Mouse (Mus musculus) erythroid progenitor cell, adult 5-6 weeks (primary cell): ENCODE measurements around the gene Clcnka. TPM values are rescaled to one million over a fixed set of nuclear protein-coding genes. Genes with fewer than 3 reads are reported as not detected.

ENCODE experiments used
- ATAC-seq: replicated peaks from 2 replicates; pipeline ENCODE4 v1.8.0; 2016; ENCODE audit warnings: moderate number of reproducible peaks, mild to moderate bottlenecking, moderate TSS enrichment, inconsistent platforms; ENCODE audit not compliant: poor library complexity, low FRiP score, severe bottlenecking
- total RNA-seq, 2 experiments: library from RNA; stranded (forward) in 1 of 2; stranded (reverse) in 1 of 2; fragments of 150-400 nt in 1 of 2; fragments of 186-747, 209-891 nt in 1 of 2; gene quantifications; 2 replicates each; pipeline versions ENCODE4 v1.2.3 to v1.2.4; 2015 to 2017; ENCODE audit warnings: low replicate concordance in 2 of 2

Gene Clcnka
- total RNA-seq, 2 experiments from 2014 or later = not detected

DNA sequence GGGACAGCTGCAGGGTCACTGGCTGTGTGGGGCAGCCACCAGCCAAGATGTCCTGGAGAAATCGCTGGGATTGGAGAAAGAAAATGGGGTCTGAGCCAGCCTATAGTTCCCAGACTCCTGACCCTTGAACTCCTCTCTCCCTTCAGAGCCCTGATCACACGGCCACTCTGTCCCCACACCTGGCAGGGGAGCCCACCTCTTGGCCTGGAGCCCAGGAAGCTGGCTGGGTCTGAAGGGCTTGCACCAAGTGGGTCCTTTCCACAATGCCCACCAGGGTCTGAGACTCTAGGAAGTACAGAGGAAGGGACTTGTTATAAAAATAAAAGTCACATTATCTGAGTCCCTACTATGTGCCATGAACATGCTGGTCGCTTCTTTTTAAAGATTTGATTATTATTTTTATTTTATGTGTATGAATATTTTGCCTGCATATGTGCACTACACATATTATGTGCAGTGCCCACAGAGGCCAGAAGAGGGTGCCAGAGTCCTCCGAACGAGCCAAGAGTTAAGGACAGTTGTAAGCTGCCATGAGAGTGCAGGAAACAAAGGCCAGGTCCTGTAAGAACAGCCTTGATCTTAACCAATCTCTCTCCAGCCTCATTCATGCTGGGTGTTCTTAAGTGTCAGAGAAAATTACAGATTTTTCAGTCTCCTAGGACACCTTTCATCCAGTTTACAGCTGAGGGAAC, 11.3 kb downstream of the Clcnka start:
- peak; percentile 60; the same call in 1 of the 2 replicates for ATAC-seq

GRCm38 (mm10) chr4:141386150-141386549, 12.4 kb downstream of the Clcnka start:
- no peak for ATAC-seq

DNA sequence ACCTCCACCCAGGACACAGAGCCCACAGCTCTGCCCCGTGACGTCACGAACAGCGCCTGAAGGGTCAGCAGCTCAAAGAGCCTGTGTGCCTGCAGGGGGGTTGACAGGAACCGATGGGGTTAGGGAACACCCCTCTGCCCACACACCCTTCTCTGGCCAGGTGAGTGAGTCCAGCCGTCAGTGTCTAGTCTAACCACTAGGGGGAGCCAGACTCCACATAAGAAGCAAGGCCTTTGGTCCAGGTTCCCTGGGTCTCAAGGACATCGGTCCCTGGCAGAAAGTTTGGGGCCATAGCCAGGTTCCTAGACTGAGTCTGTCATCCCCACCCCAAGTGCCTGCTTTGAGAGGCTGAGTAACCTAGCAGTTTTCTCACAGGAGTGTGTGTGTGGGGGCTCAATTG, 13.2 kb downstream of the Clcnka start:
- peak; percentile 63 for ATAC-seq

DNA sequence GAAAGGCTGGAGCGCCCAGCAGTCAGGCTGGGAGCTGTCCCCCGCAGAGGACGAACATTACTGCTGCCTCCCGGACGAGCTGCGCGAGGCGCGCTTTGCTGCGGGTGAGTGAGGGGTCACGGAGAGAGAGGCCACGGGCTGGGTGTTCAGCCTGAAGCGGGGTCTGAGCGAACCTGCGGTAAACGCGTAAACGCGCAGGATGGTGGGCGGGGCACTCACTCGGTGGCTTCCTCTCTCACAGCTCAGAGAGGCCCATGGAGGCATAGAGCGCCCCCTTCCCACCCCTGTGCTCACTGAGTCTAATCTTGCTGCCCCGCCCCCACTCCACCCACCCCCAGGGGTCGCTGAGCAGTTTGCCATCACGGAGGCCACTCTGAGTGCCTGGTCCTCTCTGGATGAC, 16.1 kb downstream of the Clcnka start:
- ATAC-seq = no peak

GRCm38 (mm10) chr4:141379674-141380073, 18.9 kb downstream of the Clcnka start:
- ATAC-seq = no peak

GRCm38 (mm10) chr4:141372426-141372825, 26.1 kb downstream of the Clcnka start:
- ATAC-seq = no peak

DNA sequence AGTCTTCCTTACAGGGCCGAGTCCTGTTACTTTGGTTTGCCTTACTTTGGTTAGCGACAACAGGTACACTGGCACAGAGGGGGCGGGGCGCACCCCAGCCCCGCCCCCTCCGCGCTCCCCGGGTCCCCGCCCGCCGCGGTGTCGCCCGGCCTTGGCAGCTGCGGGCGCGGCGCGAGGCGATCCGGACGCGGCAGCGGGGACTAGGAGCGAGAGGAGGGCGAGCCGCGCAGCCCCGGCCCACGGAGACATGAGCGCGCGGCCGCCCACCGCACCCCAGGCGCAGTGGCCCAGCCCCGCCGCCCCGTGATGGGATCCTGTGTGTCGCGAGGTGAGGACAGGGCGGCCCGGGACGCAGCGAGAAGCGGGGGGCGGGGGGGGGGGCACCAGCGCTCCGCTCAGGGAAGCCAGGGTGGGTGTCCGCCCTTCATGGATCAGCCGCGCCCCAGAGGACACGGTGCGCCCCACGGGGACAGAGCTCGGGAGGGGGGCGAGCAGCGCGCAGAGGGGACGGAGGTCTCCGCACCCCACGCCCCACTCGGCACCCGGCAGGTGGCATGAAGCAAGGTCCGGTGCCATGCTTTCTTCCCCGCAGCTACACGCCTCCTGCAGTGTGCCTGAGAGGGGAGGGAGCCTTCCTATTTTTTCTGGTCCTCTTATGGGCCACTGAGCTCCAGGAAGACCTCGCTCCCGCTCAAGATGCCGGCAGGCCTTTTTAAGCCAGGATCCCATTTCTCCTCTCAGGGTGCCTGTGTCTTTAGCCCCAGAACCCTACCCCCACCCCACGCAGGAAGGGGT, 30.3 kb downstream of the Clcnka start, which contains the start of gene Fam131c:
Gene Fam131c, plus strand, starts transcription at position 224 of the 795 bp plus-strand sequence.
- no peak for ATAC-seq

- no peak for ATAC-seq
Measured at GRCm38 (mm10) chr4:141365876-141366275, 32.6 kb downstream of the Clcnka start.

DNA sequence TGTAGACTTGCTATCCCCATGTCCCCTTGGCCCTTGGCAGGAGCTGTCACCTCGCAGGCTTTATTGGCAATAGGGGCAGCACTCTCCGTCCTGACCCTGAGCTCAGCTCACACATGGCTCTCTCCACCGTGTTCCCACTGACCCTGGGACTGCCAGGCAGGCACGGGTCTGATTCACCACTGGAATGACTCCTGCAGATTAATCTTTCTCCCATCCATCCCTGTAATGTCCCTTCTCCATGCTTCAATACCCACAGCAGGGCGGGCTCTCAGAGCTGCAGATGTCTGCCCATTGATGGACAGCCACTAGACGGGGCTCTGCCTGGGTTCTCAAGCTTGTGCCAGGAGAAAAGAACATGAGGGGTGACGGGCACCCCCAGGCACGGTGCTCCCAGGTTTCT, 33.4 kb downstream of the Clcnka start:
- 0 out of 2 replicates have a peak, but pooled peaks have one; percentile 9 for ATAC-seq

GRCm38 (mm10) chr4:141362937-141363548, 35.5 kb downstream of the Clcnka start:
- ATAC-seq = no peak

GRCm38 (mm10) chr4:141360846-141361245, 37.7 kb downstream of the Clcnka start:
- no peak for ATAC-seq

- no peak for ATAC-seq
Measured at GRCm38 (mm10) chr4:141359222-141359621, 39.3 kb downstream of the Clcnka start.

GRCm38 (mm10) chr4:141357811-141358210, 40.7 kb downstream of the Clcnka start:
- no peak for ATAC-seq

DNA sequence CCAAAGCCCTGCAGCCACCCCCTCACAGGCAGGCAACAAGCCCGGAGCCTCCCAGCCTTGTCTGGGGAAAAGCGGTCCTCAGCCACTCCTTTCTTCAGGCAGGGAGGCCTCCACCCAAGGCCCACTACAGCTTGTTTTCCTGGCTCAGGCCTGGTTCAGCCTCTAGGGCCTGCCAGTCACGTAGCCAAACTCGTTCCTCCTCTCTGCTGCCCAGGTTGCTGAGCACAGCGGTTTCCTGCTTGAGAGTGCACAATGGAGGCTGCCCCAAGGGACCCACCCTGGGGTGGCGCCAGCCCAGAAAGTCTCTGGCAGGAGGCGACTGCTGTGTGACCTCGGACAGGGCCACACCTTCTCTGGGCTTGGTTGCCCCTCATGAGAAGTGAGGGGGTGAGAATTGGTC, 44.7 kb downstream of the Clcnka start:
- no peak for ATAC-seq

GRCm38 (mm10) chr4:141352986-141353385, 45.5 kb downstream of the Clcnka start:
- ATAC-seq = no peak

DNA sequence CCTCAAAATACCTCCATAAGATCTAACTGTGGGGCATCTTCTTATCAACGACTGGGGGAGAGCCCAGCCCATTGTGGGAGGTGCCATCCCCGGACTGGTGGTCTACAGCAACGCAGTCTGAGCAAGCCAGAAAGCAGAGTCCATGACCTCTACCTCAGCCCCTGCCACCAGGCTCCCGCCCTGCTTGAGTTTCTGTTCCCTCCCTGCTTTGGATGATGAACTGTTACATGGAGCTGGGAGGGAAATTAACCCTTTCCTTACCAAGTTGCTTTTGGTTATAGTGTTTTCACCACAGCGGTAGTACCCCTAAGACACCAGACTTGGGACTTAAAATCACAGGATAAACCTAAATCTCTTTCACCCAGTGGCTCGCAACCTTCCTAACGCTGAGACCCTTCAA, 46.6 kb downstream of the Clcnka start:
- ATAC-seq = no peak

DNA sequence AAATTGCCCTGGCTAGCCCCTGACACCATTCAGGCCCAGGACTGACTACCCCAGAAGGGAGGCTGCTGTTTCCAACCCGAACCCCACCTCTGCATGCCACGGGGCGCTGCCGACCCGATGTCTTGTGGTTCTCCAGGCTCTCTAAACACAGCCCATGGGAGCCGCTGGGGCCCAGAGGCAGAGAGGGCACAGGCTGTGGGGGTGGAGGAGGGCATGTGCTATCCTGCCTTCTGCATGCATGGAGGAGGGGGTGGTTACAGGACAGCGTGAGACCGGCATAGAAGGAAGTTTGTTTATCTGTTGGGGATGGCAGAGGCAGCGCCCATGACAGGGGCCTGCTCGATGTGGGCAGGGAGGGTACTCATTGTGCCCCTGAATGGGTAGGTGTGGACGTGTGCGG, 48.5 kb downstream of the Clcnka start:
- ATAC-seq = no peak

GRCm38 (mm10) chr4:141348616-141349015, 49.9 kb downstream of the Clcnka start:
- no peak for ATAC-seq

DNA sequence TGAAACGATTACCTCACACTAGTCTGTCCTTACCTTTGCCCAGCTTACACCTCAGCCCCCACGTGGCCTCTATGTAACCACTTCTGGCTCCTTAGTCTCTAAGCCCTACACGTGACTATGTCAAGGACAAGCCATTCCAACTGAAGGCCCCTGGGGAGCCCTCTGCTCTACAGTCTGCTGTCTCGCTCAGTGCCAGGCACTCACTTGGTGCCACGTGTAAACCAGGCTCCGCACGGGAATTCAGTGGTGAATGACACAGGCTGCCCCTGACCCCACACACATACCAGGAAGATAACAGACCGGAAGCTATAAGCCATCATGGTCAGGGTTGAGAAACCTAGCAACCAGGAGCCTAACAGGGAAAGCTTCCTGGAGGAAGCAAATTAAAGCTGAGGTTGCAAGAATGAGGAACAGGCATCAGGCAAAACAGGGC, 51.1 kb downstream of the Clcnka start:
- no peak for ATAC-seq

- ATAC-seq = no peak
Measured at GRCm38 (mm10) chr4:141345219-141345618, 53.3 kb downstream of the Clcnka start.

DNA sequence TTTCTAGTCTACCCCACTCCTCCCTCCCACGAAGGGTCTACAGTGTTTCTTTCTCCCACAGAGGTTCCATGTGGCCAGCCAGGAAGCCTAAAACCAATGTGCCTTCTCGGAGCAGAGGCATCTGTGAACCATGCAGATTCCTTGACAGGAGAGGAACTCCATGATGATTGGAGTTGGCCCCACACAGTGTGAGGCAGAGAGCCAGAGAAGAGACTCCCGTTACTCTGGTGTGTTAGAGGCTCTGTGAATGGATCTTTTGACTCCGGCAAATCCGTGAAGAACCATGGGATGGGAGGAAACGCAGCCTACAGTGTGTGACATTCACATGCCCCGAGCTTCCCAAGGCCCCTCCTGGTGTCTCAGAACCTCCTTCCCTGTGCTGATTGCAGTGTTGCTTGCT, 55.0 kb downstream of the Clcnka start:
- ATAC-seq = no peak
